Mouse (Mus musculus): ENCODE results near the gene Fam241b. TPM values are rescaled to one million over a fixed set of nuclear protein-coding genes. Genes with fewer than 3 reads are reported as not detected.

Fam241b gene
- not detected for total RNA-seq (2023)

DNA sequence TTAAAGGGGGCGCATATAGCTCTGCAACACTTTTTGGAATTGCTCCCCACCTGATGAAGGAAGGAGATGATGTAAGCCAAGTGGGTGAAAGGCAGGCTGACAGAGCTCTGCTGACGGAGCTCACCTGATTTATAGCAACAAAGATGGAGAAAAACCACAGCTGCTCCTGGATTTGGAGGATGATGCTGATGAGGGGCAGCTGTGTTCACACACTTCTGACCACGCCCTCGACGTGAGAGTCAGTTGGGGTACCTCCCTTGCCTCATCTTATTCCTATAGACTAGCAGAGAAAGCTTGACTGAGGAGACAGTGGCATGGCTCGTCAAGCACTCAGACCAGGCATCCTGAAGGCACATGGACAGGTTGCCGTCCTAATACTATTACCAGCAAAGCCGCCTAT is at the start of gene Fam241b:
Fam241b (minus strand) TSS at position 101 of the 400 bp plus-strand sequence.

DNA sequence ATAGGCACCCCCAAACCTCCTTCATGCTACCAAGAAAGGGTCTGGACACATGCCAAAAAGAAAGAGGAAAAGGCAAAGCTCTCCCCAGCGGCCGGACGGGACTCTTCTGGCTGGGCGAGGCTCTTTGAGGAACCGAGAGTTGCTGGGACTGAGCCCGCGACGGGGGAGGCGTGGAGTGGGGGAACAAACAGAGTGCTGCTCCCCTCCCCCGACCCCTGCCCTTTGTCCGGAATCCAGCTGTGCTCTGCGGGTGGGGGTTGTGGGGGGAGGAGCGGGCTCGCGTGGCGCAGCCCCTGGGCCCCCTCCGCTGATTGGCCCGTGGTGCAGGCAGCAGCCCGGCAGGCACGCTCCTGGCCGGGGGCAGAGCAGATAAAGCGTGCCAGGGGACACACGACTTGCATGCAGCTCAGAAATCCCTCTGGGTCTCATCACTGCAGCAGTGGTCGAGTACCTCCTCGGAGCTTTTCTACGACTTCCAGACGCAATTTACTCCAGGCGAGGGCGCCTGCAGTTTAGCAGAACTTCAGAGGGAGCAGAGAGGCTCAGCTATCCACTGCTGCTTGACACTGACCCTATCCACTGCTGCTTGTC is 10.9 kb downstream of the Fam241b start, which contains the start of gene Neurog3:
Neurog3 (plus strand) TSS at position 400 of the 591 bp plus-strand sequence.

Other genes starting within 250 kb of the Fam241b start
- not detected for gene Col13a1, start 164.8 kb downstream of the Fam241b start, total RNA-seq (2023)
- not detected for gene Neurog3, start 10.8 kb downstream of the Fam241b start, total RNA-seq (2023)
- gene Tspan15, start 87.3 kb upstream of the Fam241b start, total RNA-seq (2023), result 10 to 100 TPM; 10.0 to 13.0 TPM
- gene Tacr2, start 108.5 kb upstream of the Fam241b start, total RNA-seq (2023), result not detected
- gene Hk1, start 236.0 kb upstream of the Fam241b start, total RNA-seq (2023), result 10 to 100 TPM; 50.3 to 57.9 TPM

All from monocyte, adult 59 days (primary cell).